Mouse (Mus musculus): Measurements from ENCODE around the gene Megf11.

Megf11 gene

DNA sequence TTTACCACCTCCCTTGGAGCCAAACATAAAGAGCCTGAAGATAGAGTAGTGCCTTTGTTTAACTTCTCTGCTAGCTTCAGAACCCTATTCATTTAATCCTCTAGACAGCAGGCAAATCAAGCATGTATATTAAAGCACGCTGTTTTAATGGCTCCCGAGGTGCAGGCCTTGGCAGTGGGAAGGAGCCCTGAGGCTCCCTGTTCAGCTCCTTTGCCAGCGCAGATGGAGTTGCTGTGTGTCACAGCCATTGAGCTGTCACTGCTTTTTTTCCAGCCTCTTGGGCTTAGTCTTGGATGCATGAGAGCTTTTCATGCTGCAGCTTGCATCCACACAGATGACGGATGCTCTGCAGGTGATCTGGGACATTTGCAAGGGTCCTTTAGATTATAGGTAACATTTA lies 81.1 kb downstream of the Megf11 start:
- WGBS = 45% methylated on average over 4 of the region's 4 CpGs

- 96% methylated on average over 1 of the region's 1 CpGs for WGBS
Observed at GRCm38 (mm10) chr9:64470806-64471205, 85.4 kb downstream of the Megf11 start.

- 82% methylated on average over 3 of the region's 3 CpGs for WGBS
Observed at GRCm38 (mm10) chr9:64471336-64471735, 85.9 kb downstream of the Megf11 start.

- 66% methylated on average over 2 of the region's 2 CpGs for WGBS
Observed at GRCm38 (mm10) chr9:64472165-64472564, 86.7 kb downstream of the Megf11 start.

GRCm38 (mm10) chr9:64472743-64473142 lies 87.3 kb downstream of the Megf11 start:
- 79% methylated on average over 6 of the region's 6 CpGs for WGBS

DNA sequence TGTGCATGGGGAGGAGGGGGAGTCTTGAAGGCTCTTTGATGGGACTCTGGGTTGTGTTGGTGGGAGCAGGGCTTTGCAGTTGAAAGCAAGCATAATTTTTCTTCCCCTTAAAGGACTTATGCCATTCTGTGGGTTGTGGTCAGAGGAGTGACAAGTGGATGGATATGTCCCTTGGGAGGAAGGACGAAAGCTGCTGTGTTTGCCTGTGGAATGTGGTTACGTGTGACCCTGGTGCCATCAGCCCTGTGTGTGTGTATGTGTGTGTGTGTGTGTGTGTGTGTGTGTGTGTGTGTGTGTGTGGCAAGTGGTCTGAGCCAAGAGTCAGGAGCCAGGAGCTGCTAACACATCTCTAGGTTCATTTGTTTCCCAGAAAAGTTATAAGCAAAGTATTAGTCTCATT lies 87.7 kb downstream of the Megf11 start:
- WGBS = 75% methylated on average over 2 of the region's 2 CpGs

- 39% methylated on average over 4 of the region's 4 CpGs for WGBS
Observed at GRCm38 (mm10) chr9:64473695-64474094, 88.3 kb downstream of the Megf11 start.

DNA sequence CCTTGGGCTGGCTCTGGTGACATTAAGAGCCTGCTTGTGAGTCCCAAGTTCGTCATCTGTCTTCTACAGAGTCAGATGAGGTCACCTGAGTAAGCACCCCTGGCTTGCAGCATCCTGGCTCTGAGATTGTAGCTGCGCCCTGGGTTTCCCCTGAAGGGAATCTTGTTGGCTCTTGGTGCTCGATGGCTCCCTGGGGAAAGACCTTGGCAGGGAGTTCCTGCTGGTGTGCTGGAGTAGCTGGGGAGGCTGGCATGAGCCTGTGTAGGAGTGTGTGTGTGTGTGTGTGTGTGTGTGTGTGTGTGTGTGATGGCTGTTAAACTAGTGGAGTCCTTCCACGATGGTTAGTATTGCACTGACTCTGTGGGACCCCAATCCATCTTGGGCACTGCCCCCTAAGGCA lies 88.7 kb downstream of the Megf11 start:
- 51% methylated on average over 4 of the region's 4 CpGs for WGBS

GRCm38 (mm10) chr9:64475942-64476341 lies 90.5 kb downstream of the Megf11 start:
- 76% methylated on average over 2 of the region's 2 CpGs for WGBS

GRCm38 (mm10) chr9:64477397-64477796 lies 92.0 kb downstream of the Megf11 start:
- WGBS = 90% methylated on average over 7 of the region's 7 CpGs

GRCm38 (mm10) chr9:64482126-64482525 lies 96.7 kb downstream of the Megf11 start:
- WGBS = 86% methylated on average over 5 of the region's 5 CpGs

DNA sequence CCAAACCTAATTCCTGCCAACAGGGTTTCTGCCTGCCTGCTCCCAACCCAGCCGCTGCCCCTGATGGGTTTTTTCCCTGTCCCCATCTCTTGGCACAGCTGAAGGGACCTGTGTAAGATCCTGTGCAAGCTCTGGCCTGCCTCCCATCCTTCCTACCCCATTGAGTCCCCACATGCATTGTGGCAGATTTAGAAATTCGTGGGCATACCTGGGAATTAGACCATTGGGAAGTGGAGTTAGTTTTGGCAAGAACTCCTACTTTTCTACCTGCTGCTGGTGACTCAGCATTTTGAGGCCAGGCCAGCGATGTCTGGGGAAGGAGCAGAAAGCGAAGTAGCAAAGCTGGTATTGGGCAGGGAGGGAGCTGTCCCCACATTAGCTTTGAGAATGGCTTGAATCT lies 102.0 kb downstream of the Megf11 start:
- 69% methylated on average over 4 of the region's 4 CpGs for WGBS

- 61% methylated on average over 6 of the region's 6 CpGs for WGBS
Observed at GRCm38 (mm10) chr9:64494647-64495046, 109.2 kb downstream of the Megf11 start.

- 41% methylated on average over 5 of the region's 5 CpGs for WGBS
Observed at GRCm38 (mm10) chr9:64498929-64499328, 113.5 kb downstream of the Megf11 start.

DNA sequence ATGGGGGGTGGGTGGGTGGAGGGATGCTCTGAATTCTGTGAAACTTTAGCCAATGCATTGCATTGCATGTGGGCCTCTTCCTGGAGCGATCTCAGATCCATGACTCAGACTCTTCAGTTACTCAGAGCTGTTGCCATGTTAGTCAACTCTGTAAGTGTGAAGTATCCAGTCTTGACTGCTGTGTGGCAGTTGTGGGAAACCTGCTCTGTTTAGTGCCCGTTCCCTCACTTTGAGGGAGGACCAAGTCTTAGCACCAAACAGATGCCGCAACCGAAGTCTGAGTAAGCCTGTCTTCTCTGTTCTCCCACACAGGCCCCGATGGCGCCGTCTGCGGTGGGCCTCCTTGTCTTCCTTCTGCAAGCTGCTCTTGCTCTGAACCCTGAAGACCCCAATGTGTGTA lies 115.8 kb downstream of the Megf11 start:
- WGBS = 65% methylated on average over 8 of the region's 8 CpGs

GRCm38 (mm10) chr9:64503996-64504395 lies 118.6 kb downstream of the Megf11 start:
- WGBS = 85% methylated on average over 1 of the region's 1 CpGs

DNA sequence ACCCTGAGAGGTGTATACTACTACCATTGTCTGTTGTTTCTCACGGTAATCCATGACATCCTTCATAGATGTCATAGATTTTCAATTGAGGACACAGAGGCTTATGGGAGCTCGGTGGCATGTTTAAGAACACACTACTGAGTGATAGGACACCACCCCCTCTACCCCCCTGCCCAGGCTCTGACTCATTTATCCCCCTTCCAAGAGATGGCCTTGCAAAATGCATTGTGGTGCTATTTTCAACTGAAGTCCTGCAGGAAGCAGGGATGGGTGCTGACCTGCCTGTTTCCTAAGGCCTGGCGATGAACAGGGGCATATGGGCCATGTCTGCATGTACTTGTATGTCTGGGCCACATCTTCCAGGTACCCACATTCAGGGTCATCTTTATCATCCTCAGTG lies 119.0 kb downstream of the Megf11 start:
- 89% methylated on average over 3 of the region's 3 CpGs for WGBS

DNA sequence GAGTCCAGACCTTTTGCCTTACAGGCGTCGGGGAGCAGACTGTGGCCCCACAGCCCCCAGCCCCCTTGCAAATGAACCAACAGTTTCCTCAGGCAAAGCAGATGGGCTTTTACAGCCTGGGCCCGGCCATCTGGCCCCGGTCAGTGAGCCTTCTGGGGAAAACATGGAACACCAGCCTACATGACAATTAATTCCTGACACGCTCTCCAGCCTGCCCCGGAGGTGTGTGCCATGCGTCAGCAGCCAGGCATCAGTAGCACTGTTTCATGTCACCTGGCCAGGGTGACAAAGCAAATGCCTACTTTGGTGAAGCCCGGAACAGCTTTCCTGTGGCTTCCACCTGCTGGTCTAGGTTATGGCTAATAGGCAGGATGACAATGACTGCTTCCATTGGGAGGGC lies 119.5 kb downstream of the Megf11 start:
- 88% methylated on average over 8 of the region's 8 CpGs for WGBS

DNA sequence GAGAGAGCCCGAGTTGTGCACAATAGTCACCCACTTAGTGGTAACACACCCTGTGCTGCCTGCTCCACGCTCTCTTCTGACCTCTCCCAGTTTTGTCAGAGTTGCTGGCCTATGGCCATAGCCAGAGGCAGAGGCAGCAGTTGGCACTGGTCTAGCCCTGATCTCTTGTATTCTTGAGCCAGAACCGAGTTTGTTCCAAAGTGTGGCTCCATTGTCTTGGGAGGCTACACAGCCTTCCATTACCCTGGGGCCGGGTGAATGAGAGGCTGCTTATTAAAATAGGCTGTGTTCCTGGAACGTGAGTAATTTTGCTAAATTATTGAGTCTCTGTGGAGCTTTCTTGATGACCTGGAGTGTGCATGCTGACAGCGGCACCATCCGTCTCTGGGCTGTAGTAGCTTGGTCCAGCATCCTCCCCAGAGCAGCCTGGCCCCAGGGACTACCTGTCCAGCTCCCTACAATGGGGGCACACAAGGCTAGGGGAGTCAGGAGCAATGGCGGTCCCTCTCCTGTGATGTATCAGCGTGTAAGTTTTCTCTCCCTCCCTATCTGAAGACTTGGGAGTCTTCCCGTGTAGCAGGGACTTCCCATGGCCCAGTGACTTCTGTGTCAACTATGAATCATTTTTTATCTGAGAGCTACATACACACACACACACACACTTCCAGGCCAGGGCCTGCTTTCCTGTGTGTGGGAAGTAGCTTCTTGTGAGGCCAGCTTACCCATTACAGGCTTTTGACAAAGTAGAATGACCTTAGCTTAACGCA lies 121.2 kb downstream of the Megf11 start:
- WGBS = 74% methylated on average over 11 of the region's 11 CpGs

GRCm38 (mm10) chr9:64507207-64507517 lies 121.7 kb downstream of the Megf11 start:
- WGBS = 74% methylated on average over 6 of the region's 6 CpGs

GRCm38 (mm10) chr9:64507995-64508394 lies 122.6 kb downstream of the Megf11 start:
- 54% methylated on average over 7 of the region's 7 CpGs for WGBS

DNA sequence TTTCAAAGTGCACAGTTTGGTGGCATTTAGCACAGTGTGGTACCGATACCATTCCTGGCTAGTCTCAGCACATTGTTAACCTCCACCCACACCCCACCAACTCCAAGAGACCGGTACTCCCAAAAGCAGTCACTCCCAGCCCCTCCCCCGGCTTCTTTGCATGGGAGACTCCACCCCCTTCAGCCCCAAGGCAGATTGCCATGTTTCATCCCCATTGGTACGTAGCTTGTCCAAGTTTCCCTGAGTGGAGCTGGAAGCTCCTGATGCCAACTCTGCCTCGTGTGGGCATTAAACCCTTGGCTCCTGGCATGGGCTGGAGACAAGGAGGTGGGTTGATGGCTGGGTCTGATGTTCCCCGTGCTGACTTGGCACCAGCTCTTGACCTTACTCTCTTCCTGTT lies 129.4 kb downstream of the Megf11 start:
- 47% methylated on average over 6 of the region's 6 CpGs for WGBS

DNA sequence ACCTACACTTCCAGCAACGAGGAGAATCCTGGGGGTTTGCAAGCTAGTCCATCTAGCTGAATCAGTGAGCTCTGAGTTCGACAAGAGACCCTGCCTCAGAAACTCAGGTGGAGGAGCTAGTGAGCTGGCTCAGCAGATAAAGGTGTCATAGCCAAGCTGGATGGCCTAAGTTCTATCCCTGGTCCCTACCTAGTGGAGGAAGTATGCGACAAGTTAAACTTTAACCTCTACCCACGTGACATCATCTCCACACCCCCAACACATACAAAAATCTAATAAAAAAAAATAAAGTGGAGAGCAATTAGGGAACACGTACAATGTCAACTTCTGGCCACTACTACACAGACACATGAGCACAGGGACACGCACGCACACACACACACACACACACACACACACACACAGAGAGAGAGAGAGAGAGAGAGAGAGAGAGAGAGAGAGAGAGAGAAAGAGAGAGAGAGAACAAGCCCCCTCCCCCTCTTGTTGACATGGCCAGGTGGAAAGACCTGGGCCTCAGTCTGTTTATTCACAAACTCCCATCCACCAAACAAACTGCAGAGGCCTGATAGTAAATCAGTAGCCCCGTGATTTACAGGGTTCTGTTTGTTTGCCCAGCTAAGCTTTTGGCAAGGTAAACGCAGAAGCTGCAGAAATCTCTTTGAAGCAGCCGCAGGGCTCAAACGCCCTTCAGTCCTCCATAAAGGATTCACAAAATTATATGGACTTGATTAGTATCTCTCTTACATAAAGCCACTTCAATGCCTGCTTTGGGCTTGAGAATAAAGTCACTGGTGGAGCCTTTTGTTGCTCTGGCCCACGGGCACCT lies 134.7 kb downstream of the Megf11 start:
- 83% methylated on average over 12 of the region's 12 CpGs for WGBS

All from cerebral cortex, adult 2 months (tissue).